8 mouse cellular contexts compared by ENCODE assay signal in the genomic region with DNA sequence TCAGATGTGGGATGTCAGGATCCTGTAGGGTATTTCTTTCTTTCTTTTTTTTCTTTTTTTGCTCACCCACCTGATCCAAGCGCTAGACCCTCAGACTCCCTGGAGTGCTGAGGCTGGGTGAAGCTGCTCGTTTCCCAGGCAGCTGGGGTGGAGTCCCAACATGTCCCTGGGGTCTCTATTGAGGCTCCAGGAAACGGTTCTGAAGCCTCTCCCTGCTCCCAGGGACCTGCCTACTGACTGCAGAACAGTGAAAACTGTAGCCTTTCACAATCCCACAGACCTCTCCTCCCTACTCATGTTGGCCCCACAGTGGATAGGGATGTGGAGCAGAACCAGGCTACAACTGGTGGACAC. TPM values are rescaled to one million over a fixed set of nuclear protein-coding genes. Genes with fewer than 3 reads are reported as not detected.
A peak's percentile ranks its signal among the peaks of the same experiment; 100 is the strongest.
DNase-seq lines count a peak whose midpoint lies in the region; ATAC-seq and TF ChIP-seq lines count a peak whose summit lies in the region.

No protein-coding gene starts in this region.

- peaks cover 80% of the 10 kb centered on the region for H3K4me1 ChIP-seq in heart, embryonic 10.5 days
- peaks cover 30% of the 10 kb centered on the region for H3K4me1 ChIP-seq in cortical plate, adult 2 months (ENCODE audit: control insufficient read depth, insufficient read depth, low read length)
- peaks cover 45% of the 10 kb centered on the region for H3K4me1 ChIP-seq in hindbrain, embryonic 12.5 days
- H3K4me1 ChIP-seq in midbrain, embryonic 12.5 days: peaks cover 28% of the 10 kb centered on the region

- peak overlapping the region; percentile 97 for H3K27ac ChIP-seq in heart, embryonic 10.5 days
- H3K27ac ChIP-seq in cortical plate, adult 2 months (ENCODE audit: insufficient read depth, low read length): no peak overlapping the region
- no peak overlapping the region for H3K27ac ChIP-seq in hindbrain, embryonic 12.5 days
- H3K27ac ChIP-seq in midbrain, embryonic 12.5 days (replicated peaks): no peak overlapping the region

- TF ChIP-seq CTCF in cortical plate, adult 2 months (IDR thresholded peaks at IDR 0.05; ENCODE audit: extremely low read depth, insufficient read depth, low read length): no peak

- ATAC-seq in hindbrain, embryonic 12.5 days (ENCODE audit: low FRiP score): no peak
- ATAC-seq in midbrain, embryonic 12.5 days (ENCODE audit: low FRiP score, low read depth): no peak

- H3K9ac ChIP-seq in hindbrain, embryonic 12.5 days: peak overlapping the region; percentile 90
- peak overlapping the region; percentile 51 for H3K9ac ChIP-seq in midbrain, embryonic 12.5 days (replicated peaks)

- peak overlapping the region; percentile 92 for H3K4me2 ChIP-seq in hindbrain, embryonic 12.5 days (replicated peaks)
- H3K4me2 ChIP-seq in midbrain, embryonic 12.5 days (replicated peaks): peak overlapping the region; percentile 92

- TF ChIP-seq POLR2A in cortical plate, adult 2 months (IDR thresholded peaks at IDR 0.05; ENCODE audit: extremely low read depth, insufficient read depth, low read length): no peak

- intact Hi-C loops in heart, postnatal 25 days (cut with DNase I): no loop called here

- peak overlapping the region; percentile 92 for H3K4me3 ChIP-seq in heart, embryonic 10.5 days
- peak overlapping the region; percentile 97 for H3K4me3 ChIP-seq in cortical plate, adult 2 months (ENCODE audit: insufficient read depth, low read length)
- peak overlapping the region; percentile 85 for H3K4me3 ChIP-seq in hindbrain, embryonic 12.5 days
- peak overlapping the region; percentile 86 for H3K4me3 ChIP-seq in midbrain, embryonic 12.5 days

- no peak for DNase-seq in heart, embryonic 10.5 days (ENCODE audit: low spot score)
- DNase-seq in heart, postnatal 25 days (ENCODE audit: low spot score): no peak
- DNase-seq in adrenal gland, postnatal 36 days: no peak
- DNase-seq in layer of hippocampus, adult 9-11 months: no peak
- no peak for DNase-seq in right cerebral cortex, adult 18-20 months

- no peaks in the 10 kb centered on the region for H3K9me3 ChIP-seq in heart, embryonic 10.5 days
- no peaks in the 10 kb centered on the region for H3K9me3 ChIP-seq in hindbrain, embryonic 12.5 days (replicated peaks)
- H3K9me3 ChIP-seq in midbrain, embryonic 12.5 days: no peaks in the 10 kb centered on the region

- peaks cover 28% of the 10 kb centered on the region for H3K36me3 ChIP-seq in heart, embryonic 10.5 days
- H3K36me3 ChIP-seq in hindbrain, embryonic 12.5 days: no peaks in the 10 kb centered on the region
- peaks cover 12% of the 10 kb centered on the region; the same call in 1 of the 2 replicates for H3K36me3 ChIP-seq in midbrain, embryonic 12.5 days

- WGBS in heart, embryonic 10.5 days: 44% methylated on average over 3 of the region's 3 CpGs
- 46% methylated on average over 3 of the region's 3 CpGs for WGBS in hindbrain, embryonic 12.5 days
- WGBS in midbrain, embryonic 12.5 days: 52% methylated on average over 3 of the region's 3 CpGs

- no peaks in the 10 kb centered on the region for H3K27me3 ChIP-seq in heart, embryonic 10.5 days (ENCODE audit: insufficient read depth, poor library complexity, severe bottlenecking)
- no peaks in the 10 kb centered on the region for H3K27me3 ChIP-seq in hindbrain, embryonic 12.5 days
- no peaks in the 10 kb centered on the region; the same call in 1 of the 2 replicates for H3K27me3 ChIP-seq in midbrain, embryonic 12.5 days

RNA-seq across cellular contexts. Expression of a gene that starts 2.0 kb away (rescaled TPM):
- polyA plus RNA-seq in heart, embryonic 10.5 days (2016; fragmentation: Nextera tagmentation; extraction: Ambion mirVana): 472 and 583 TPM in 2 replicates
- 100 to 1,000 TPM; 424 to 455 TPM for total RNA-seq in heart, postnatal 25 days (2021)
- polyA plus RNA-seq in cortical plate, adult 2 months (2012; rRNA removed): 638 and 653 TPM in 2 replicates
- 251 and 261 TPM in 2 replicates for polyA plus RNA-seq in hindbrain, embryonic 12.5 days (2016; fragmentation: Nextera tagmentation; extraction: Ambion mirVana)
- polyA plus RNA-seq in midbrain, embryonic 12.5 days (2016; fragmentation: Nextera tagmentation; extraction: Ambion mirVana): 214 and 228 TPM in 2 replicates
- total RNA-seq in adrenal gland, postnatal 36 days (2021): 100 to 1,000 TPM; 689 to 765 TPM

RNA-seq across cellular contexts. Expression of a gene that starts 14.5 kb away (rescaled TPM):
- 78.0 and 99.5 TPM in 2 replicates for polyA plus RNA-seq in heart, embryonic 10.5 days (2016; fragmentation: Nextera tagmentation; extraction: Ambion mirVana)
- 10 to 100 TPM; 13.8 to 19.6 TPM for total RNA-seq in heart, postnatal 25 days (2021)
- 71.6 and 74.4 TPM in 2 replicates for polyA plus RNA-seq in cortical plate, adult 2 months (2012; rRNA removed)
- 83.3 and 88.7 TPM in 2 replicates for polyA plus RNA-seq in hindbrain, embryonic 12.5 days (2016; fragmentation: Nextera tagmentation; extraction: Ambion mirVana)
- polyA plus RNA-seq in midbrain, embryonic 12.5 days (2016; fragmentation: Nextera tagmentation; extraction: Ambion mirVana): 95.1 and 111 TPM in 2 replicates
- 10 to 100 TPM; 32.4 to 33.3 TPM for total RNA-seq in adrenal gland, postnatal 36 days (2021)

RNA-seq across cellular contexts. Expression of a gene that starts 39.9 kb away (rescaled TPM):
- polyA plus RNA-seq in heart, embryonic 10.5 days (2016; fragmentation: Nextera tagmentation; extraction: Ambion mirVana): 1.1 and 1.5 TPM in 2 replicates
- total RNA-seq in heart, postnatal 25 days (2021): not detected
- not detected in 2 replicates for polyA plus RNA-seq in cortical plate, adult 2 months (2012; rRNA removed)
- 3.1 and 3.4 TPM in 2 replicates for polyA plus RNA-seq in hindbrain, embryonic 12.5 days (2016; fragmentation: Nextera tagmentation; extraction: Ambion mirVana)
- polyA plus RNA-seq in midbrain, embryonic 12.5 days (2016; fragmentation: Nextera tagmentation; extraction: Ambion mirVana): 0.94 and 1.7 TPM in 2 replicates
- under 1 TPM in 1 of 2 experiments, not detected in 1; 0.43 TPM for total RNA-seq in adrenal gland, postnatal 36 days (2021)

RNA-seq across cellular contexts. Expression of a gene that starts 49.7 kb away (rescaled TPM):
- 19.3 and 21.1 TPM in 2 replicates for polyA plus RNA-seq in heart, embryonic 10.5 days (2016; fragmentation: Nextera tagmentation; extraction: Ambion mirVana)
- 1 to 10 TPM in 1 of 2 experiments, under 1 TPM in 1; 0.34 to 1.5 TPM for total RNA-seq in heart, postnatal 25 days (2021)
- 0.26 and 0.44 TPM in 2 replicates for polyA plus RNA-seq in cortical plate, adult 2 months (2012; rRNA removed)
- 2.2 and 2.8 TPM in 2 replicates for polyA plus RNA-seq in hindbrain, embryonic 12.5 days (2016; fragmentation: Nextera tagmentation; extraction: Ambion mirVana)
- 1.5 and 1.8 TPM in 2 replicates for polyA plus RNA-seq in midbrain, embryonic 12.5 days (2016; fragmentation: Nextera tagmentation; extraction: Ambion mirVana)
- total RNA-seq in adrenal gland, postnatal 36 days (2021): under 1 TPM; 0.59 to 0.63 TPM

RNA-seq across cellular contexts. Expression of a gene that starts 51.6 kb away (rescaled TPM):
- polyA plus RNA-seq in heart, embryonic 10.5 days (2016; fragmentation: Nextera tagmentation; extraction: Ambion mirVana): 5.4 and 10.5 TPM in 2 replicates
- total RNA-seq in heart, postnatal 25 days (2021): 10 to 100 TPM; 37.4 to 37.7 TPM
- polyA plus RNA-seq in cortical plate, adult 2 months (2012; rRNA removed): 0.62 and 0.79 TPM in 2 replicates
- polyA plus RNA-seq in hindbrain, embryonic 12.5 days (2016; fragmentation: Nextera tagmentation; extraction: Ambion mirVana): 1.0 and 2.0 TPM in 2 replicates
- polyA plus RNA-seq in midbrain, embryonic 12.5 days (2016; fragmentation: Nextera tagmentation; extraction: Ambion mirVana): 0.98 and 2.0 TPM in 2 replicates
- 1 to 10 TPM; 2.9 to 7.6 TPM for total RNA-seq in adrenal gland, postnatal 36 days (2021)
